Mouse (Mus musculus) brain, adult 10 weeks (tissue): ENCODE results near the gene Ascc1. TPM values are rescaled to one million over a fixed set of nuclear protein-coding genes. Genes with fewer than 3 reads are reported as not detected.

Source experiments
- polyA plus RNA-seq: library from polyadenylated mRNA; stranded (reverse); fragments of 350-450 nt; fragmentation: Illumina TruSeq; extraction: RNeasy Lipid Tissue Mini Kit (QIAGEN cat#74804); gene quantifications from one replicate; pipeline ENCODE4 v1.2.3, GENCODE M21; 2015; ENCODE audit warnings: low read depth, low replicate concordance

Gene Ascc1
- 28.7 TPM for polyA plus RNA-seq

DNA sequence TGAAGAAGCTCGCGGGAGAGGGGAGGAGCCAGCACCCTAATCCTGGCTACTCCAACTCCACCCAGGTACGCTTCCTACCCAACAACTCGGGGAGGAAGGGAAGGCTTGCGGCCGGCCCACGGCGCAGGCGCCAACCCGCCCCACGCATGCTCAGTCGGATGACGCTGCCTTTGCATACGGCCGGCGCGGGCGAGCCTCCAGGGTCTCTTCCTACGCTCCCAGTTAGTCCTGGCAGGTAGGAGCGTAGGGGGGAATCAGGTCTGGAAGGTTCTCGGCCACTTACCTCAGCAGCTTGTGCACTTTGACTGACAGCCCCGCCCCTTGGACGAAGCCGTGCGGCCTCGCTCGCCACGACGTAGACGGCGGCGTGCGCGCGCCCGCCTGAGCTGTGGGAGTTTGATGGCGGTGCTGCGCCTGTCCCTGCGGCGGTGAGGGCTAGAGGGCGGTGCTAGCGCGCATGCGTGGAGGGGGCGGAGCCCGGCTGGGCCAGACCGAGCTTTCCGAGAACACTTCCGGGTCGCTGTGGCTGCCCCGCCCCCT lies at the start of gene Ascc1, which contains the start of gene Anapc16:
Ascc1 (plus strand) TSS at position 133 of the 540 bp plus-strand sequence.
Anapc16 (minus strand) TSS at position 463 of the 540 bp plus-strand sequence.

DNA sequence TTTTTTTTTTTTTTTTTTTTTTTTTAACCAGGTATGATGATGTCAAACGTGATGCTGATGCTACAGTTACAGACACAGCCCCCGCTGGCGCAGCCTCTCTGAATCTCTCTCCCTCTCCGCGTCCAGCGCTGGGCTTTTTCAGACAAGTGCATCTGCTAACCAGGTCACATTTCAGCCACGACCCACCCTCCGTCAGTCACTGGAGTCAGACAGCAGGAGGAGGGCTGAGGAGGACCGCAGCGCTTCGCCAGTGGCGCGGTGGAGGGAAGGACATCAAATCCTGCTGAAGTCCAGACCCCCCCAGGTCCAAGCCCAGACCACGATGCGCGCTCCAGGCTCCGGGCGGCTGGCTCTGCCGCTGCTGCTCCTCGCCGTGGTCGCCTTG lies 103.5 kb downstream of the Ascc1 start, which contains the start of gene Spock2:
Spock2 (plus strand) TSS at position 74 of the 385 bp plus-strand sequence.

Other genes with a start within 250 kb of the Ascc1 start
- 37.9 TPM for gene Dnajb12, start 123.2 kb upstream of the Ascc1 start, polyA plus RNA-seq
- 62.3 TPM for gene Ddit4, start 51.0 kb upstream of the Ascc1 start, polyA plus RNA-seq
- gene Anapc16, start 330 bp downstream of the Ascc1 start, polyA plus RNA-seq, result 85.9 TPM
- gene Spock2, start 103.4 kb downstream of the Ascc1 start, polyA plus RNA-seq, result 356 TPM
- 2.1 TPM for gene Chst3, start 216.5 kb downstream of the Ascc1 start, polyA plus RNA-seq